Mouse (Mus musculus) erythroid progenitor cell, adult 5-6 weeks (primary cell): ENCODE measurements at regions not wholly inside any gene's neighbourhood (a gene's known extent, or its start where the extent isn't known, plus 50 kb on each side); places are given as distances from the start of the nearest gene placed in this dataset.

Experiments
- ATAC-seq: replicated peaks from 2 replicates; pipeline ENCODE4 v1.8.0; 2016; ENCODE audit warnings: moderate number of reproducible peaks, mild to moderate bottlenecking, moderate TSS enrichment, inconsistent platforms; ENCODE audit not compliant: poor library complexity, low FRiP score, severe bottlenecking

- no peak for ATAC-seq
Measured at GRCm38 (mm10) chr1:128789567-128790335, 197.7 kb upstream of the Cxcr4 start.

- no peak for ATAC-seq
Measured at GRCm38 (mm10) chr1:128788227-128788626, 196.1 kb upstream of the Cxcr4 start.

GRCm38 (mm10) chr1:128786941-128787569, 195.0 kb upstream of the Cxcr4 start:
- ATAC-seq = no peak

GRCm38 (mm10) chr1:128782286-128782685, 190.2 kb upstream of the Cxcr4 start:
- ATAC-seq = no peak

GRCm38 (mm10) chr1:128781871-128782270, 189.8 kb upstream of the Cxcr4 start:
- no peak for ATAC-seq

GRCm38 (mm10) chr1:128781311-128781710, 189.2 kb upstream of the Cxcr4 start:
- ATAC-seq = no peak

GRCm38 (mm10) chr1:128779586-128780158, 187.6 kb upstream of the Cxcr4 start:
- no peak for ATAC-seq

GRCm38 (mm10) chr1:128772440-128772839, 180.3 kb upstream of the Cxcr4 start:
- ATAC-seq = no peak

GRCm38 (mm10) chr1:128770786-128771185, 178.7 kb upstream of the Cxcr4 start:
- no peak for ATAC-seq

- ATAC-seq = no peak
Measured at GRCm38 (mm10) chr1:128767991-128768390, 175.9 kb upstream of the Cxcr4 start.

- ATAC-seq = no peak
Measured at GRCm38 (mm10) chr1:128767415-128767814, 175.3 kb upstream of the Cxcr4 start.

- ATAC-seq = no peak
Measured at GRCm38 (mm10) chr1:128766894-128767268, 174.8 kb upstream of the Cxcr4 start.

GRCm38 (mm10) chr1:128766193-128766893, 174.2 kb upstream of the Cxcr4 start:
- no peak for ATAC-seq

GRCm38 (mm10) chr1:128765626-128766025, 173.5 kb upstream of the Cxcr4 start:
- ATAC-seq = no peak

GRCm38 (mm10) chr1:128765142-128765541, 173.0 kb upstream of the Cxcr4 start:
- no peak for ATAC-seq

- no peak for ATAC-seq
Measured at GRCm38 (mm10) chr1:128762854-128763253, 170.8 kb upstream of the Cxcr4 start.

GRCm38 (mm10) chr1:128762076-128762475, 170.0 kb upstream of the Cxcr4 start:
- ATAC-seq = no peak

- ATAC-seq = no peak
Measured at GRCm38 (mm10) chr1:128758802-128759481, 166.8 kb upstream of the Cxcr4 start.

GRCm38 (mm10) chr1:128758294-128758801, 166.3 kb upstream of the Cxcr4 start:
- ATAC-seq = no peak
